Mouse (Mus musculus) midbrain, postnatal 0 days (tissue): Measurements from ENCODE around the gene Rnaseh2a. TPM values are rescaled to one million over a fixed set of nuclear protein-coding genes. Genes with fewer than 3 reads are reported as not detected.

ENCODE experiments used
- ATAC-seq: fragments of 200-750 bp; cut with Nextera tagmentation; 2 replicates; pipeline ENCODE4 v1.8.0; 2017; ENCODE audit warnings: moderate number of reproducible peaks, mild to moderate bottlenecking, moderate TSS enrichment, moderate library complexity; ENCODE audit not compliant: low FRiP score
- DNase-seq: peaks from one replicate; pipeline ENCODE4 v3.0.0-alpha.2; 2015; ENCODE audit warnings: low spot score
- H3K27ac ChIP-seq: fragments of 300-500 bp; sonication (generic); 2 replicates; pipeline ENCODE4 v1.5.1; 2014; ENCODE audit warnings: low read depth, mild to moderate bottlenecking, low read length, mixed read lengths
- H3K27me3 ChIP-seq: fragments of 300-500 bp; sonication (generic); 2 replicates; pipeline ENCODE4 v1.6.1; 2014; ENCODE audit warnings: low read length, control low read depth, mixed read lengths; ENCODE audit not compliant: insufficient read depth
- H3K36me3 ChIP-seq: fragments of 300-500 bp; sonication (generic); 2 replicates; pipeline ENCODE4 v1.6.1; 2014; ENCODE audit warnings: low read length, control low read depth, mixed read lengths; ENCODE audit not compliant: insufficient read depth
- H3K4me1 ChIP-seq: fragments of 300-500 bp; sonication (generic); 2 replicates; pipeline ENCODE4 v1.6.1; 2014; ENCODE audit warnings: mild to moderate bottlenecking, control low read depth, antibody characterized with exemption, low read length, mixed read lengths; ENCODE audit not compliant: insufficient read depth
- H3K4me2 ChIP-seq: fragments of 300-500 bp; sonication (generic); 2 replicates; pipeline ENCODE4 v1.6.1; 2014; ENCODE audit warnings: low read depth, mild to moderate bottlenecking, low read length, mixed read lengths; ENCODE audit not compliant: poor library complexity, severe bottlenecking
- H3K4me3 ChIP-seq: fragments of 300-500 bp; sonication (generic); 2 replicates; pipeline ENCODE4 v1.5.1; 2014; ENCODE audit warnings: low read depth, mild to moderate bottlenecking, low read length, moderate library complexity
- H3K9ac ChIP-seq: fragments of 300-500 bp; sonication (generic); replicated peaks from 2 replicates; pipeline ENCODE4 v1.6.1; 2014; ENCODE audit warnings: mild to moderate bottlenecking, low read length, moderate library complexity, mixed read lengths; ENCODE audit not compliant: poor library complexity, severe bottlenecking
- H3K9me3 ChIP-seq: fragments of 300-500 bp; sonication (generic); 2 replicates; pipeline ENCODE4 v1.6.1; 2016; ENCODE audit warnings: low read length, control low read depth
- CTCF ChIP-seq: IDR thresholded peaks from 2 replicates; pipeline ENCODE4 v1.5.1; 2016; ENCODE audit warnings: antibody characterized with exemption, mild to moderate bottlenecking
- WGBS: fragments of 180-500 bp; shearing (Covaris S2); extraction: QIAGEN DNeasy Blood & Tissue Kit; methylation state at CpG from one replicate; pipeline ENCODE4 v1.1.7; 2014; 5-methylcytosine and 5-hydroxymethylcytosine counted together
- polyA plus RNA-seq: library from polyadenylated mRNA; unstranded; fragments of >200 nt; fragmentation: Nextera tagmentation; extraction: Ambion mirVana; gene quantifications from 2 replicates; pipeline ENCODE4 v1.2.1, GENCODE M21; 2015
- total RNA-seq: library from RNA; depleted of rRNA; stranded (reverse); fragments of >200 nt; gene quantifications from 2 replicates; pipeline ENCODE4 v1.2.3, GENCODE M21; 2014

Rnaseh2a gene
- total and polyA plus RNA-seq, 2 experiments from 2014 or later = 36.5 to 48.9 TPM

DNA sequence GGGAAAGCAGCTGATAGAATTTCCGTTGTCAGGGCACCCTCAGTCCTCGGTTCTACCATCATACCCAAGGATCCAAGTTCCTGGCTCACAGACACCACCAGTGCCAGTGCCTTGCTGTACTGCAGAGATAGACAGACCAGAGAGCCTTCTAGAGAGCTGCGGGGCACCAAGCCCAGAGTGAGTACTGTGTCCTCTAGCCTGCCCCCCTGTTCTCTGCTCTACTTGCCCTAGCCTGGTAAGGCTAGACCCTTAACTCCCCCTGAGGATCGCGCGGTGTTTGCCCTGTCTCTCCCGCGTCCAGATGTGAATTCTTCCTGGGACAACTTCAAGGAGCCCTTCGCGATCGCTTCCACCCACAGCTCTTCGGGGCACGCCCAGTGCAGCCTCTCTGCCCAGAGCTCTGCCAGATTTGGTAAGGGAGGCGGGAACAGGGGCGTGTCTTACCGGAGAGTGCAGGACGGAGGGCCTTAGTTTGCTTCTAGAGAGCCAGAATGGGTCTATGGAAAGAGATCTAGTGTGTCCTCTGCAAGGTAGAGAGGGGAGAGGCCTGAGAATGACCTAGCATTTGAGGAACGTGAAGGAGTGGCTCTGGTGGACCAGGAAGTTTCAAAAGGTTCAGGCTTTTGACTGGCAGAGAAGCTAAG is 16.8 kb downstream of the Rnaseh2a start:
- WGBS = 12% methylated on average over 18 of the region's 18 CpGs
- Histone ChIP-seq H3K4me3 (no peak overlapping the region), H3K9ac (no peak overlapping the region), H3K27me3 (peaks cover 11% of the 10 kb centered on the region), H3K4me1 (no peaks in the 10 kb centered on the region), H3K9me3 (no peaks in the 10 kb centered on the region), H3K27ac (no peak overlapping the region), H3K36me3 (0 out of 2 replicates have a peak, but pooled peaks cover 2% of the 10 kb centered on the region), H3K4me2 (no peak overlapping the region)
- no peak for TF ChIP-seq CTCF
- DNase-seq (no peak), ATAC-seq (no peak)

DNA sequence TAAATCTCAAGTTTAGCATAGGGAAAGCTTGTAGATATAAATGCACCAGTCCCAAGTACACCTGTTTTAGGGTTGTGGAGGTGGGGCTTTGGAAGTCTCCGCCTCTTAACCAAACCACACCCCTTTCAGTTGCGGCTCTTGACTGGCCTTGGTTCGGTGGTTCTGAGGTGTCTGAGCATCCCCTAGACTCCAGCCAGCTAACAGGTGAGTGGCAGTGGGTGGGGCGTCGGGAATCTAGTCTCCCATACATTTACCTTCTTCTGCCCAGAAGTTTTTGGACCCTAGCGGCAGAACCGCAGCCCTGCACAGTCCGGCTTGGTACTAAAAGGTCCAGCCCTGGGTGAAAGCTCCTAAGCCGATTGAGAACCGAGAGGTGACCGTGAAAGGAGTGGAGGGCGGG is 19.8 kb downstream of the Rnaseh2a start:
- Histone ChIP-seq H3K27ac (no peak overlapping the region), H3K4me2 (no peak overlapping the region), H3K4me3 (no peak overlapping the region), H3K27me3 (peaks cover 11% of the 10 kb centered on the region), H3K36me3 (no peaks in the 10 kb centered on the region), H3K4me1 (no peaks in the 10 kb centered on the region; the same call in 1 of the 2 replicates), H3K9me3 (no peaks in the 10 kb centered on the region), H3K9ac (no peak overlapping the region)
- no peak for DNase-seq
- ATAC-seq = no peak
- TF ChIP-seq CTCF = no peak
- 17% methylated on average over 12 of the region's 12 CpGs for WGBS

DNA sequence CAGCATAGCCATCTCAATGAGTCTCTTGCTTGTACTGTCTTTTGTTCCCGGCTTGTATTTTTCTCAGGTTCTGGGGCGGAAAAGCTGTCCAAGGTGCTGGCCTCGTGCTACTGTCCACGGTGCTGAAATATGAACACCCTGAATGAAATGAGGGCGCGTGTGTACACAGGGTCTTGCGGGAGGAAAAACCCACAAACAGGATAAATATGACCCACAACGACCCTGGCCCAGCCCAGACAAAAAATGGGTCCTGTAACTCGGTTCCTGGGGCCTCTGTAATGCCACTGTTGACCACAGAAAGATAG is 22.4 kb downstream of the Rnaseh2a start:
- peak overlapping the region; percentile 77 for H3K4me3 ChIP-seq
- DNase-seq = no peak
- H3K36me3 ChIP-seq = no peaks in the 10 kb centered on the region
- H3K27me3 ChIP-seq = peaks cover 11% of the 10 kb centered on the region
- peak overlapping the region; percentile 69 for H3K4me2 ChIP-seq
- H3K27ac ChIP-seq = peak overlapping the region; percentile 84; the same call in 1 of the 2 replicates
- WGBS = 17% methylated on average over 9 of the region's 9 CpGs
- H3K4me1 ChIP-seq = no peaks in the 10 kb centered on the region; the same call in 1 of the 2 replicates
- no peak for TF ChIP-seq CTCF
- ATAC-seq = no peak
- H3K9ac ChIP-seq = 0 out of 2 replicates have a peak overlapping the region, but pooled peaks have one; percentile 83
- H3K9me3 ChIP-seq = no peaks in the 10 kb centered on the region

DNA sequence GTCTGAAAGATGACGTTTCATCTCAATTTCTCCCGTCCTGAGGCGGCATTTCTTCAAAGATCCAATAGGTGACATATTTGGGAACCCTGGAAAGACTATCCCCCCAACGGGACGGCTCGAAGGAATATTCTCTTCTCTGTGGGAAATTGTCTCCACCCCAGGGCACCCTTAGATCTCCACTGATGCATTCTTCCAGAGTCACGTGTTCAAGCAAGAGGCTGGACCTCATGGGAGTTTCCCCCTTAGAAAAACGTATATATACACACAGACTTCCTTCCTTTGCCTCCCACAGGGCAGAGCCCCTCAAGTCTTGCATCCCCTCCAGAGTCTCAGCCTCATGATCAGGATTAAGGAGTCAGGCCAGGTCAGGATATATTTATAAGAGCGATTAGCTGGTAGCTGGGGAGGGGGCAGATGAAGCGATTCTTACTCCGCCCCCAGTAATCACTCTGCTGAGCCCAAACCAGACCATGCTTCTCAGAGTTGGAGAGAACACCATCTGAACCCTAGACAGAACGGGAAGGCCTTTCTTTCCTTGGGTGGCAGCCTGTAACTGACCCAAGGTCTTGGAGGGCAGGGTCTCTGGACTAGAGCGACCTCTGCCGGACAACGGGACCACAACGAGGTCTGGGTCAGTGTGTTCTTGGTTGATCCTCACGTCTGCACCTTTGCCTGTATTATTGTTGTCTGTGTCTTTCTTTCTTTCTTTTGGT is 22.9 kb downstream of the Rnaseh2a start, which contains the start of gene Rtbdn:
TSS of gene Rtbdn (plus strand) at position 464 of the 713 bp plus-strand sequence.
- H3K36me3 ChIP-seq = no peaks in the 10 kb centered on the region
- TF ChIP-seq CTCF = peak; percentile 66
- peaks cover 11% of the 10 kb centered on the region for H3K27me3 ChIP-seq
- peak within 1 kb of the TSS; percentile 83 for H3K9ac ChIP-seq
- H3K27ac ChIP-seq = peak within 1 kb of the TSS; percentile 84
- H3K4me1 ChIP-seq = no peaks in the 10 kb centered on the region; the same call in 1 of the 2 replicates
- H3K9me3 ChIP-seq = no peaks in the 10 kb centered on the region
- H3K4me3 ChIP-seq = peak within 1 kb of the TSS; percentile 77
- peak; percentile 57 for DNase-seq
- ATAC-seq = peak; percentile 24
- peak within 1 kb of the TSS; percentile 69 for H3K4me2 ChIP-seq
- 5% methylated on average over 17 of the region's 17 CpGs for WGBS

DNA sequence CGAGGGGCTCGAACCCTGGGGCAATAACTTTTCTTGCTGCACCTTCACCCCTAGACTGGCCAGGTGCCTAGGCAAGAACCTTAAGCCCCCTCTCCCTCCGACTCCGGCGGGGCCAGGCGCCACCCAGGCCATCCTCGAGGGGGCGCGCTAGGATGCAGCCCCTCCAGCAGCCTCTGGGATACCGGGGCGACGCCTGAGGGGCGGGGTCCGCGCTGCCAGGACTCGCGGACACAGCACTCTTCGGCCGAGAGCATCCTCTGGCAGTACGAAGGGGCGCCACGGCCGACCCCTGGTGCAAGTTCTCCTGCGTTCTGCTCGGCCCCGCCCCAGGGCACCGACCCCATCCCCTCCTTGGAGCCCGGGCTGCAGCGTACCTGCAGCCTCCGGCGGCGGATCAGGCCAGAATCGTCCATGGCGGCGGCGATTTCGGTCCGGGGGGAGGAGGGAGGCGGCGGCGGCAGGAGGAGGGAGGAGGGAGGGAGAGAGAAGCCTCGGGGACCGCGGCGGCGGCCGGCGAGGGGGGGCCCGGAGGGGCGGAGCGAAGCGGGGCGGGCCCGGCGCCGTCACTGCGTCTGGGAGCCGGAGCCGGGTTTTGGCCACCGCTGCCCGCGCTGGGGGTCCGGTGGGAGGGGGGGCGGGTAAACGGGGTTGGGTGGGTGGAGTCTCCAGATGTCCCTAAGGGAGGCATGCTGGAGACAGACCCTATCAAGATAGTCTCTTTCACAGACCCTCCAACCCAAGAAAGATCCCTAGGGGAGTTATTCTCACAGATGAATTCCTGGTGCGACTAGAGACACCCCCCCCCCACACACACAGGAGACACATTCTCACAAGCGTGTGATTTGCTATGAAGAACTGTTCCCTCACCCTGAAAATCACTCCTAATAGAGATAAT is 23.7 kb downstream of the Rnaseh2a start:
- peak overlapping the region; percentile 77 for H3K4me3 ChIP-seq
- no peaks in the 10 kb centered on the region for H3K9me3 ChIP-seq
- H3K27ac ChIP-seq = peak overlapping the region; percentile 84
- peak overlapping the region; percentile 69 for H3K4me2 ChIP-seq
- peaks cover 11% of the 10 kb centered on the region for H3K27me3 ChIP-seq
- DNase-seq = peak; percentile 50
- peak overlapping the region; percentile 83 for H3K9ac ChIP-seq
- 1% methylated on average over 31 of the region's 67 CpGs for WGBS
- H3K36me3 ChIP-seq = no peaks in the 10 kb centered on the region
- no peaks in the 10 kb centered on the region; the same call in 1 of the 2 replicates for H3K4me1 ChIP-seq
- peak; percentile 61 for ATAC-seq
- TF ChIP-seq CTCF = peak; percentile 70
